Mouse (Mus musculus): ENCODE measurements around the gene Celsr1.

GRCm38 (mm10) chr15:86079467-86079866 is 45.9 kb upstream of the Celsr1 start:
- TF ChIP-seq POLR2A (IDR thresholded peaks at IDR 0.05; ENCODE audit: insufficient read depth, low read depth, low read length) (no peak), CTCF (IDR thresholded peaks at IDR 0.05; ENCODE audit: insufficient read depth, low read depth, low read length) (no peak)

Measured in olfactory bulb, adult 2 months (tissue).